Mouse (Mus musculus) heart, adult 2 months (tissue): Measurements from ENCODE around the gene Eif5b.

Experiments used
- CTCF ChIP-seq: fragments of 200-600 bp; IDR thresholded peaks from 2 replicates; pipeline ENCODE4 v1.8.1; 2022; ENCODE audit warnings: antibody characterized with exemption, mild to moderate bottlenecking, moderate library complexity
- POLR2A ChIP-seq: fragments of 200-500 bp; IDR thresholded peaks from 2 replicates; pipeline ENCODE4 v1.6.1; 2011; ENCODE audit warnings: mild to moderate bottlenecking, low read depth, low read length, control low read depth; ENCODE audit not compliant: insufficient read depth

DNA sequence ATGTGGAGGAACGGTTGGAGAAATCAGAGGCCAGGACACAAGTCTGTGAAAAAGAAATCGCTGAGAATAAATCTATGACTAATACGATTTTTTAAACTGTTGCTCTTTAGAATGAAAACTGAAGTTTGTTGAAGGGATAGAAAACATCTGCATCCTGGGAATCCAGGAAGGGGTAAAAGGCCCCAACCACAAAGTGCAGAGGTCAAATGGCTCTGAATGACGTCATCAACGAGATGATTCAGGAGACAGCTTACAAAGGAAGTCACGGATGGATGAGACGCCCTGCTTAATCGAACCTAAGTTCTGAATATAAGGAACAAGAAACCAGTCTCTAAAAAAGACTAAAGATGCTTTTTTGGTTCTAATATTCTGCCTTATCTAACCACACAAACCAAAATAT, 83.5 kb downstream of the Eif5b start:
- TF ChIP-seq CTCF (no peak), POLR2A (no peak)
